Mouse (Mus musculus): ENCODE results near the gene Tbc1d9.

Gene Tbc1d9

DNA sequence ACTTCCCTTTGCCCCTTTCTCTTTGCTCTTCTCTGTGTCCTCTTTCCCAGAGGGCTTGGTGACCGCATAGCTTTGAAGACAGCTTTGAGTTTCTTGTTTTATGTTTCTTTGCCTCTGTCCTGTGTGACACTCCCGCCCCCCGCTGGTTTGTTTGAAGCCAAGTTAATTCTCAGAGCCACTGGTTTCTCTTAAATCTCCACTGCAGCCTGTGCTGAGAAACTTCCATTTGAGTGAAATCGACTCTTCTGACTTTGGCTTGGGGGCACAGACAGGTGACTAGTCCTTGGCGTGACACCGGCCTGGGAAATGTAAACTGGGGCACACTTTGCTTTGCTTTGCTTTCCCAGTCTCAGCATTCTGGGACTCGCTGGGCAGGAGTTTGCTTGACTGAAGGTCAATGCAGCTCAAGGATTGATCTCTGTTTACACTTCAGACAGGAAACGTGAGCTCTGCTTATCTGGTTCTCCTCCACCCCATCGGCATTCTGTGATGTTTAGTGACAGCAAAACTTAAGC, 13.1 kb downstream of the Tbc1d9 start:
- in situ Hi-C loops (cut with MboI, MseI) = no loop called here

- in situ Hi-C loops (cut with MboI, MseI) = no loop called here
These were observed 16.8 kb downstream of the Tbc1d9 start for GRCm38 (mm10) chr8:83181851-83182482.

- in situ Hi-C loops (cut with MboI, MseI) = no loop called here
These were observed 17.6 kb downstream of the Tbc1d9 start for GRCm38 (mm10) chr8:83182784-83183183.

DNA sequence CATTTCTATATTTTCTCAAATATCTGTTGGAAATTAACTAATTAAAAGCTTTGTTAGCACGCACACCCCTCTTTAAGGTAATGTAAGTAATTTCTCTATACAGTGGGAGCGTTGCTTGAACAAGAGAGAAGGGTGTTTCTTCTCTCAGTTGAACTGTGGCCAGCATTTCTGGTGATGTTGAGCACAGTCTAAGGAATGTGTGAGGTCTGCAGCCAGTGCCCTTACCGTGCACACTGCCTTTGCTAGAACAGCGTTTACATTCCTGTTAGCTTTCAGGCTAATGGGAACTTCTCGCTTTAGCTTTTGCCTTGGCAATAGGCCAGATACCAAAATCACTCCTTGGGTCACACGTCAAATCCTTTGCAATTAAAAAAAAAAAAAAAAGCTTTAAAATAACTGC, 21.2 kb downstream of the Tbc1d9 start:
- in situ Hi-C loops (cut with MboI, MseI) = no loop called here

DNA sequence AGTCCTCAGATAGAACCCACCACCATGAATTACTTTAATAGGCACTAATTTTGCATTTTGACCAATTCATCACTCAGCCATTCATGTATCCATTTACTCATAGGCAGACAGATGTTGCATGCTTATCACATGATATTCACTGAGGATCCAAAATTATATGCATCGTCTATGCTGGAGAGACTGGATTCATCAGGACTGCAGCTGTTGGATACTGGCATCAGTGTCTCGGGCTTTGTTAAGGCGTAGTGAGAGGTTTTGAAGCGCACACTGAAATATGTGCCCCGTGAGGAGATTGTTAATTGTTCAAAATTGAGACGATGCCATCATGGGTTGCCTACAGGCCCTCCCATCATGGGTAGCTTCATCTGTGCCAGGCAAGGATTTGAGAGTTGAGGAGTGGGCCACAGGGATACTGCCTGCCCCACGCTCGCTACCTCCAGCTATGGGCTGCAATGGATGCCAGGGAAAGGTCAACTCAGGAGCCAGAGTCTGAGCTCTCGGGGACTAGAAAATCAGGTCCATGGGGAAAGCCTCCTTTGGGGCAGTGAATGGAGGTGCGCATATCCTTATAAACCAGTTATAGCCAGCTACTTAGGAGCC, 22.3 kb downstream of the Tbc1d9 start:
- in situ Hi-C loops (cut with MboI, MseI) = no loop called here

DNA sequence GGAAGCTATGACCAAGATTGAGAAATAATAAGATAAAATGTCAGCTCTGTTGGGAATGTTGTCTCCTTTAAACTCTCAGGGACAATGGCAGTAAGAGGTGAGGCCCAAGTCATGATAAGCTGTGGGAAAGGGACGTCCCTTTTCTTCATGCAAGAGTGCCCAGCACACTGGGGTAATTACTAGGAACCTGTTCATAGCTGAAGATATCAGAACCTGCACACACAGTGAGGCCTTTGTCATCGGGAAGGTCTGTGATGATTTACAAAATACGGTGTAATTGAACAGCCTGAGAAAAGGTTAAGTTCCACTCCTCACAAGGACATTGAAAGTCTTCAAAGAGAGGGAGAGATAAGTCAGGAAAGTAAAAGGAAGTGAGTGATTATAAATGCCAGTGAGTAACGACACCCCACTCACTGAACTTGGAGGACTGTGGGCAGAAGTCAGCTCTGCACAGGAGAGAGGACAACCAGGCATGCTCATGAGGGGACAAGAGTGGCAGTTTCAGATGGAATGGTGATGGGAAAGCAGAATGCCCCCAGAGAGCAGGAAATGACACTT, 24.5 kb downstream of the Tbc1d9 start:
- in situ Hi-C loops (cut with MboI, MseI) = no loop called here

DNA sequence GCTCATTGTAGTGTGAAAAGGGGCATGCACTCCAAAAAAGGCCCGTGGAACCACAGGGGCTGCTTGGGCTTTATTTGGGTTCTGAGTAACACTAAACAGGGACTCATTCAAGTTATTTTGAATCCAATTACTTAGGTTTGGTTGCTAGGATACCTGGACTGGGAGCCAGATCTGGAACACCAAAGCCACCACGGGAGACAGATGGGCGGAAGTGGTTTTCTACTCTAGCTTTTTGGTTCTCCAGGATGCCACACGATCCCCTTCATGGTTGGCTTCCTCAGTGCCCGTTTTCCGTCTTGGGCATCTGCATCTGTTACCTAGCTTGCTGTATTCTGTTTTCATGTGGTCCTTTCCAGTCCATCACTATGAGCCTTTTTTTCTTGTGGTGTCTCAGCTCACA, 30.9 kb downstream of the Tbc1d9 start:
- in situ Hi-C loops (cut with MboI, MseI) = no loop called here

GRCm38 (mm10) chr8:83199715-83200114, 34.6 kb downstream of the Tbc1d9 start:
- in situ Hi-C loops (cut with MboI, MseI) = no loop called here

GRCm38 (mm10) chr8:83200191-83201177, 35.3 kb downstream of the Tbc1d9 start:
- in situ Hi-C loops (cut with MboI, MseI) = no loop called here

GRCm38 (mm10) chr8:83202946-83203345, 37.8 kb downstream of the Tbc1d9 start:
- in situ Hi-C loops (cut with MboI, MseI) = no loop called here

GRCm38 (mm10) chr8:83205907-83206306, 40.8 kb downstream of the Tbc1d9 start:
- in situ Hi-C loops (cut with MboI, MseI) = no loop called here

DNA sequence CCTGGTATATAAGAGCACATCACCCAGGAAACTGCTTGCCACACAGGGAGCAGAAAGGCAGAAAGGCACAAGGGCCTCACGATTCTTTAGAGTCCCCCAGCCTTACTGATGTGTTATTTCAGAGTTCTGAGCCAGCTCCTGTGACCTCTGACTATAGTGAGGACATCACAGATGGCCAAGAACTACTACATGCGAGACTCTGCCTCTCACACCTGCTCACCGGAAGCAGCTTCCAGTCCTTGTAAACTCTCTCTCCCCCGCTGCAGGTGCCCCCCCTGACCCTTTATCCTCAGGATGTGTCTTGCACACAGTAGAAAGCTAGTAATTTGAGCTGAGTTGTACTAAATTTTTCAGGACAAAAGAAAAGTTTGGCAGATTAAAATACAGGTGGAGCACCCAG, 44.4 kb downstream of the Tbc1d9 start:
- in situ Hi-C loops (cut with MboI, MseI) = no loop called here

DNA sequence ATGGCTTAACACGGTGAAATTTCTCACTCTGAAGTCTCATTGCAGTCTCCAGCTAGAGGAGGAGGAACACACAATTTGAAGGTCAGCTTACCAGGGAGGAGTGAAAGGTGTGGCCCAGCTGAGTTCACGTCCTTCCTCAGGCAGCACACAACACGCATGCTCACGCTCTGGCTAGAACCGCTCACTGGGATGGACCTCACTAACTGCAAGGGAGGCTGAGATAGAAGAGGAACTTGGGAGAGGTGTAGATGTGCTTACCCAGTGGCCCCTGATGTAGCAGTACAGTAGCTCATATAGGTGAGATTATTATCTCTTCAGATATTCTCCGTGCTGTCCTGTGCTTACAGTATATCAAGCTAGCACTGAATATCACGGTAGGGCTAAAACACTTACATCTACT, 45.5 kb downstream of the Tbc1d9 start:
- in situ Hi-C loops (cut with MboI, MseI) = no loop called here

- in situ Hi-C loops (cut with MboI, MseI) = no loop called here
These were observed 49.9 kb downstream of the Tbc1d9 start for GRCm38 (mm10) chr8:83215065-83215464.

DNA sequence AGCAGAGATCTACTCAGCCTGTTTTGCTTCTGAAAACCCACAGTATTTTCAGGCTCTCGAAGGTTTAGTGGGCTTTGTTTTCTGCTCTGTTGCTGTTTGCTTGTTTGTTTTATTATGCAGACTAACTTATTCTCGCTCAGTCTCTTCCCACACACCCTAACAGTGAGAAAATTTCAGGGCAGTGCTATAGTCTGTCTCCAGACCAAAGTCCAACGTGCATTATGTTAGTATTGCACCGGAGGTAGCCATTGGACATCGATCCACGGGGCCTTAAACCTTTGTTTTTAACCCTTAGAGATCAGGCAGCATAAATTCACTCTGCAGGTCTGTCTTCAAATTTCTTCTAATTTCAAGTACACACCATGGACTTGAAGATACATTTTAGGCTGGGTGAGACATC, 51.4 kb downstream of the Tbc1d9 start:
- in situ Hi-C loops (cut with MboI, MseI) = no loop called here

DNA sequence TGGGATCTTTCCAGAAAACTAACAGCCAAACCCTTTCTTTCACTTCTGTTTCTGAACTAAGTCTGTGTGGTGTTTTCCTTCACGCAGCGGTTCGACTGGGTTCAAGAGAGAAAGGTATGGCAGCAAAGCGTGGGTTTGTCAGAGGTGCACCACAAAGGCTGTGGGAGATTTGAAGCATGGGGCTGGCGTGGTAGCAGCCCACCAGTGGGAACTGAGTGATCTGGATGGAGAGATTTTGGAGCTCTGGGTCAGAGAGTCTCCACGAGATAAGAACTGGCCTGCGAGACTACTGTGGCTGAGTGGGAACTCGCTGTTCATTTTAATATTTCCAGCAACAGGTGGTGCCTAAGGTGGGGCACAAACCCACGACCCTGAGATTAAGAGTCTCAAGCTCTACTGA, 52.0 kb downstream of the Tbc1d9 start:
- in situ Hi-C loops (cut with MboI, MseI) = no loop called here

DNA sequence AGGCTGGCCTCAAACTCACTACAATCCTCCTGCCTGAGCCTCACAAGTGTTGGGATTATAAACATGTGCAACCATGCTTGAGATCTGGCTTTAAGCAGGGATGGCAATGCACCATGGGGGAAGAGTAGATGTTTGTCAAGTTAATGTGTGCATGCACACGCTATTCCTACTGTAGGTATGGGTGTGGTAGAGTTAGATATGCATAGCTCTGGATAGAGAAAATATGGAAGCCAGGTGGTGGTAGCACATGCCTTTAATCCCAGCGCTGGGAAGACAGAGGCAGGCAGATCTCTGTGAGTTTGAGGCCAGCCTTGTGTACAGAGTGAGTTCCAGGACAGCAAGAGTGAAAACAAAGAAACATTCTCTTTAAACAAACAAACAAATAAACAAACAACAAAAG, 52.7 kb downstream of the Tbc1d9 start:
- in situ Hi-C loops (cut with MboI, MseI) = no loop called here

DNA sequence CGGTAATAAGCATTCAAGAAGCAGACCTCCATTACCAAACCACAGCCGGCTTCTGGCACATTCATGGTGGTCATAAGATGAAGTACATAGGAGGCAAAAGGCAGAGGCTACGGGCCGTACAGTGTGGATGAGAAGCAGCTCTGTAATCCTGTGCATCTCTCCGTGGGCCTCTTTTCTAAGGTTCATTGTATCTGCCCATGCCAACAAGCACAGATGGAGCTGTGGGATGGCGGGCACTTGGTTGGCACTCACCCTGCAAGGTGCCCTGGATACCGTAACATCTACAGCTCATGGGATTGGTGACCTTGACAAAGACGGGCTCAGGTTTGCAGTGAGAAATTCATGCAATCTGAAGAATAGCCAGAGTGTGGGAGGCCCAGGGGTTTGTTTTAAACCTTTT, 54.2 kb downstream of the Tbc1d9 start:
- in situ Hi-C loops (cut with MboI, MseI) = no loop called here

DNA sequence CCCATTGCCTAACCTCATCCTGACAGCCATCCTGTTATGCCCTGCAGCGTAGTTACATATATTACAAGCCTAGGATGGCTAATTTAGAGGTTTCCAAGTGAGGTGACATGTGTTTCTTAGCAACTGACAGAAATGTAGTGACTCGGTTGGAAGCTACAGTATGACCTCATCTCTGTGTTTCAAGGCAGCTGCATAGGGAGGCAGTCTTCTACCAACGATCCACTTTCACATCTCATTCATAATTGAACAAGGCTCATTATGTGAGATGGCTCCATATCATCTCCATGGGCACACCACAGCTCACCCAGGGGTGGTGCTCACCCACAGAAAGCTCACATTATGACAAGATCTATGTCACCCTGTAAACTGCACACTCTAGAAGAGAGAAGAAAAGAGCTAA, 55.6 kb downstream of the Tbc1d9 start:
- in situ Hi-C loops (cut with MboI, MseI) = no loop called here

- in situ Hi-C loops (cut with MboI, MseI) = no loop called here
These were observed 59.7 kb downstream of the Tbc1d9 start for GRCm38 (mm10) chr8:83224754-83225416.

GRCm38 (mm10) chr8:83225598-83225997, 60.4 kb downstream of the Tbc1d9 start:
- in situ Hi-C loops (cut with MboI, MseI) = no loop called here

- in situ Hi-C loops (cut with MboI, MseI) = no loop called here
These were observed 62.2 kb downstream of the Tbc1d9 start for GRCm38 (mm10) chr8:83227336-83227735.
